Mouse (Mus musculus) frontal cortex, postnatal 10 days (tissue): ENCODE data around the gene Vmn2r117.
"Not testable (repeated sequence)": the region's sequence is repeated elsewhere in the genome, so short reads cannot be mapped to it uniquely, and the experiment has no call there.

Experiments used
- DNase-seq, 2 experiments: peaks; one replicate each; pipeline ENCODE4 v3.0.0; 2022; ENCODE audit warnings: low spot score in 2 of 2, mixed read lengths in 1 of 2

Vmn2r117 gene

GRCm38 (mm10) chr17:23479599-23479998 lies at the start of gene Vmn2r117:
Gene Vmn2r117, minus strand, starts transcription at chr17:23479699.
- DNase-seq = not testable (repeated sequence)

- DNase-seq = not testable (repeated sequence)
Measured at GRCm38 (mm10) chr17:23522941-23523732, 43.6 kb upstream of the Vmn2r117 start.

GRCm38 (mm10) chr17:23518701-23519423 lies 39.4 kb upstream of the Vmn2r117 start:
- no peak for DNase-seq

- DNase-seq = no peak
Measured at GRCm38 (mm10) chr17:23433150-23433679, 46.3 kb downstream of the Vmn2r117 start.
